Mouse (Mus musculus) T-helper 17 cell (primary cell): ENCODE measurements around the gene Nfs1.

Source experiments
- in situ Hi-C, 2 experiments: fragments of 300-600 bp; cut with MboI, MseI; formaldehyde crosslinking; loops; 1 replicate in 1 of 2; 2 replicates in 1 of 2; pipeline ENCODE4 v1.15.1; 2025; ENCODE audit warnings: high pct_unique_total_duplicates in 2 of 2

Nfs1 gene

DNA sequence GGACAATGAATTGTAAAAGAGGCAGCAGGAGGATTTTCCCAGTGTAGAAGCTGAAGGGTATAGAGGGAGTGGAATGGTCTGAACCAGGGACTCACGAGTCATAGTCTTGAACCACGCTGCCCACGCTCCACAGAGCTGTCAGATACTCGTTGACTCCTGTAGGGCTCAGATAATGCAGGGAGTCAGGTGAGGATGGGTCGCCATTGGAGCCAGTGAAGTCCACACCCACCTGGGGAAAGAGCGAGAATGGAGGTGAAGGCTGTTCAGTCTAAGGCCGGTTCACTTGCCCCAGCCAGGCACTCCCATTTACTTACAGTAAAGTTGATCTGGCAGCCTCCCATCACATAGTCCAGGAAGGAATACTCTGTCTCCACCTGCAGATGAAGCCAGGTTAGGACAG is 66.5 kb downstream of the Nfs1 start:
- in situ Hi-C loops = no loop called here

DNA sequence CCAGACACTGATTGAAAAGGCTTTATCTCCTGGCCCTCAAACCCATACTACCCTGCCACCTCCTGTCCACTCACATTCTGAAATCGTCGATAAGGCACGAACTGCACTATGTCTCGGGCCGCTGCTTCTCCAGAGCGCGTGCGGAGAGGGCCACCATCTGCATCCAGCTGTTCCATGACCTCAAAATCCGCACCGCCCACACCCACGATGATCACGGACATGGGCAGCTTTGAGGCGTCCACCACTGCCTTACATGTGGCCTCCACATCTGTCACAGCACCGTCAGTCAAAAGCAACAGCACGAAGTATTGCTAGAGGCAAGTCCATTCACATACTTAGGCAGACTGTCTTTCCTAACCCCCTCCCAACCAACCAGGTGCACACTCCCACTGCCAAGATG is 70.3 kb downstream of the Nfs1 start:
- in situ Hi-C loops = no loop called here
